Mouse (Mus musculus) MEL (cell line): ENCODE data around the gene Triobp.

Source experiments
- CTCF ChIP-seq, 3 experiments: IDR thresholded peaks in 2 of 3; conservative IDR thresholded peaks in 1 of 3; 2 replicates each; pipeline ENCODE4 v1.5.1; 2011 to 2012; ENCODE audit warnings: low read length in 3 of 3, low read depth in 2 of 3, mild to moderate bottlenecking in 2 of 3, improper control_type of control experiment in 1 of 3, inconsistent platforms in 1 of 3, mixed read lengths in 1 of 3, moderate library complexity in 1 of 3; ENCODE audit not compliant: control insufficient read depth in 1 of 3, insufficient read depth in 1 of 3, poor library complexity in 1 of 3, severe bottlenecking in 1 of 3
- KAT2A ChIP-seq: conservative IDR thresholded peaks from 2 replicates; pipeline ENCODE4 v1.6.1; 2012; ENCODE audit warnings: low read depth, low read length, improper control_type of control experiment, inconsistent platforms
- POLR2A ChIP-seq, 2 experiments: IDR thresholded peaks; 2 replicates each; pipeline ENCODE4 v1.6.1; 2011 to 2012; ENCODE audit warnings: low read length in 2 of 2, mild to moderate bottlenecking in 2 of 2, control low read depth in 1 of 2, improper control_type of control experiment in 1 of 2, low read depth in 1 of 2, moderate library complexity in 1 of 2; ENCODE audit not compliant: control insufficient read depth in 1 of 2, insufficient read depth in 1 of 2, poor library complexity in 1 of 2
- TCF12 ChIP-seq: IDR thresholded peaks from 2 replicates; pipeline ENCODE4 v1.6.1; 2014; ENCODE audit warnings: low read depth, mild to moderate bottlenecking, inconsistent platforms, low read length, improper control_type of control experiment, moderate library complexity
- USF1 ChIP-seq: IDR thresholded peaks from 2 replicates; pipeline ENCODE4 v1.6.1; 2014; ENCODE audit warnings: low read depth, mild to moderate bottlenecking, inconsistent platforms, low read length, improper control_type of control experiment, moderate library complexity

DNA sequence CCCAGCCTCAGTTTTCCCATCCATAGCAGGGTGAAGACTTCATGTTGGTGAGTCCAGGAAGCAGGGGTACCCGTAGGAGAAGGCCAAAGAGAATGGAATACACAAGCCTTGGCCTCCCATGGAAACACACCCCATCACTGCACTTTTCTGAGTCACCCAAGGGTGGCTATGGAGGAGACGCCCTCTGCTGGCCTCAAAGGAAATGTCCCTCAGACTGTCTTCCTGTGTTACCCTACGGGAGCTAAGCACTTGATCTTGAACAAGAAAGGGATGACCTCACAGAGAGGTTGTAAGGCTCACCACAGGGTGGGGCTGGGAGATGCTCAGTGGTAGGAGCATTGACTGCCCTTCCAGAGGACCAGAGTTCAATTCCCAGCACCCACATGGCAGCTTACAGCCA lies 15.9 kb upstream of the Triobp start:
- no peak for TF ChIP-seq USF1
- no peak for TF ChIP-seq POLR2A (IDR thresholded peaks at IDR 0.05; ENCODE audit: control insufficient read depth in 1 of 2, insufficient read depth in 1 of 2, low read depth in 1 of 2, low read length in 2 of 2, poor library complexity in 1 of 2)
- TF ChIP-seq TCF12 = no peak
- no peak for TF ChIP-seq KAT2A
- peak; percentile 80 to 92 (median 86) for TF ChIP-seq CTCF (IDR thresholded peaks at IDR 0.05 in 2 of 3, conservative IDR thresholded peaks at IDR 0.05 in 1 of 3; ENCODE audit: control insufficient read depth in 1 of 3, insufficient read depth in 1 of 3, low read depth in 2 of 3, low read length in 3 of 3, poor library complexity in 1 of 3, severe bottlenecking in 1 of 3)
